Mouse (Mus musculus) midbrain, embryonic 11.5 days (tissue): ENCODE data around the gene Ncam1. TPM values are rescaled to one million over a fixed set of nuclear protein-coding genes. Genes with fewer than 3 reads are reported as not detected.

ENCODE experiments used
- ATAC-seq: fragments of 200-750 bp; cut with Nextera tagmentation; 2 replicates; pipeline ENCODE4 v1.8.0; 2017; ENCODE audit warnings: moderate TSS enrichment, moderate library complexity; ENCODE audit not compliant: low FRiP score
- DNase-seq: peaks from one replicate; pipeline ENCODE4 v3.0.0; 2015; ENCODE audit warnings: low spot score; ENCODE audit errors: missing footprints
- H3K27ac ChIP-seq: fragments of 300-500 bp; sonication (generic); 2 replicates; pipeline ENCODE4 v1.5.1; 2014; ENCODE audit warnings: low read depth, low read length
- H3K27me3 ChIP-seq: fragments of 300-500 bp; sonication (generic); 2 replicates; pipeline ENCODE4 v1.6.1; 2014; ENCODE audit warnings: mild to moderate bottlenecking, low read length, moderate library complexity, mixed read lengths; ENCODE audit not compliant: control insufficient read depth, insufficient read depth
- H3K36me3 ChIP-seq: fragments of 300-500 bp; sonication (generic); 2 replicates; pipeline ENCODE4 v1.6.1; 2014; ENCODE audit warnings: mild to moderate bottlenecking, low read length, moderate library complexity, mixed read lengths; ENCODE audit not compliant: control insufficient read depth, insufficient read depth
- H3K4me1 ChIP-seq: fragments of 300-500 bp; sonication (generic); 2 replicates; pipeline ENCODE4 v1.6.1; 2014; ENCODE audit warnings: low read length; ENCODE audit not compliant: control insufficient read depth, insufficient read depth
- H3K4me2 ChIP-seq: fragments of 300-500 bp; sonication (generic); 2 replicates; pipeline ENCODE4 v1.6.1; 2014; ENCODE audit warnings: mild to moderate bottlenecking, moderate library complexity
- H3K4me3 ChIP-seq: fragments of 300-500 bp; sonication (generic); 2 replicates; pipeline ENCODE4 v1.5.1; 2014; ENCODE audit warnings: low read depth, low read length
- H3K9ac ChIP-seq: fragments of 300-500 bp; sonication (generic); 2 replicates; pipeline ENCODE4 v1.6.1; 2014; ENCODE audit warnings: low read length
- H3K9me3 ChIP-seq: fragments of 300-500 bp; sonication (generic); 2 replicates; pipeline ENCODE4 v1.6.1; 2016; ENCODE audit warnings: low read length; ENCODE audit not compliant: control insufficient read depth
- WGBS: fragments of 180-500 bp; shearing (Covaris S2); extraction: QIAGEN DNeasy Blood & Tissue Kit; methylation state at CpG from one replicate; pipeline ENCODE4 v1.1.7; 2014; 5-methylcytosine and 5-hydroxymethylcytosine counted together
- polyA plus RNA-seq: library from polyadenylated mRNA; unstranded; fragments of >200 nt; fragmentation: Nextera tagmentation; extraction: Ambion mirVana; gene quantifications from 2 replicates; pipeline ENCODE4 v1.2.1, GENCODE M21; 2014

Gene Ncam1
- polyA plus RNA-seq, 1 experiment from 2014 or later: 107 TPM

DNA sequence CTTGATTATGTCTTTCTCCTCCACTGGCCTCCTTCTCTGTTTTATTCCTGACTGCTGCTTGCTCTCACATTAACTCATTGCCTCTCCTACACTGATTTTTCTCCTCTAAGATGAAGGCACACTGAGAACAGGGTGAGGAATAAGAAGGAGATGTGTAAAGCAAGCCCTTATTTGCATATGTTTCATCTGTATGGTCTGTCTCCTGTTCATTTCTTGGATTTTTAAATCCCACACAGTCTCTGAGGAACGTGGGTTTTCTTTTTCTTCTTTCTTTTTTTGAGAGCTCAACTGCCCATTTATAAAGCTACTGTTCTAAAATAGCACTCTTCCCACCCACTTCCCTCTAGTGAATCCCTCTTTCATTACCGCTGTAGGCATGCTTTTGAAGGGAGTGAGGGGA is 206.7 kb downstream of the Ncam1 start:
- 75% methylated on average over 2 of the region's 2 CpGs for WGBS
- no peak for ATAC-seq

DNA sequence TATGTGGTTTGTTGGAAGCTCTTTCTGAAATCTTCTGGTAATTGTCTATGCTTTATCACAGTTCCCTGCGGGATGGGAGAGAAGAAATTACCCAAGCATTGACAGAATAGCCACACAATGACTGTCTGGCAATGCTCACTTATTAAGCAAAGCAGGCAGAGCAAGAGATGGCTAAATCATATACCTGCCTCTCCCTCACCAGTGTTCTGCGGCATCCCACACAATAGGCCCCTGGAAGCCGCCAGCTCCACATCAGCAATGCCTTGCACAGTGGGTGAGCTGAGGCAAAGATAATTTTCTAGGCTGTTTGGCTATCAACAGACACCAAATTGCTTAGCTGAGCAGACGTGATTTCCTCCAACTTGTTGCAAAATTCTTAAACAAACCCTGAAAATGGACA is 208.5 kb downstream of the Ncam1 start:
- no peak overlapping the region for H3K4me2 ChIP-seq
- peak; percentile 78 for DNase-seq

More for the DNA sequence above, 206.7 kb downstream of the Ncam1 start:
- no peak overlapping the region for H3K4me3 ChIP-seq
- no peaks in the 10 kb centered on the region for H3K9me3 ChIP-seq
- peaks cover 11% of the 10 kb centered on the region for H3K4me1 ChIP-seq
- H3K27me3 ChIP-seq: no peaks in the 10 kb centered on the region
- no peak for DNase-seq
- no peaks in the 10 kb centered on the region for H3K36me3 ChIP-seq
- H3K4me2 ChIP-seq: no peak overlapping the region
- H3K9ac ChIP-seq: no peak overlapping the region
- H3K27ac ChIP-seq: no peak overlapping the region

DNA sequence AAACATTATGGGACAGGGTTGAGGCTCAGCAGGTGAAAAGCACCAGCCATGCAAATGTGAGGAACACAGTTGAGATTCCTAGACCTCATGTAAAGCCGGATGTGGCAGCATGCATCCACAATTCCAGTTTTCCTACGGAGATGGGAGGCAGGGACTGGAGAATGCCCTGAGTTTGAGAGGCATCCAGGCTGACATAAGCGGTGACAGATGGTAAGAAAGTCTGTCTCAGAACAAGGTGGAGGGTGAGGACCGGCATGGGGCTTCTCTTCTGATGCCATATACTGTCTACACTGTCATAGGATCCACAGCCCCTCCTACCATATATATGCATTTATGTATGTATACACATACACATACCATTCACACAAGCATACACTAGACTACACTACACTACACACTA is 221.6 kb downstream of the Ncam1 start:
- no peak for DNase-seq
- H3K9me3 ChIP-seq: no peaks in the 10 kb centered on the region
- ATAC-seq: no peak
- no peak overlapping the region for H3K27ac ChIP-seq
- H3K4me1 ChIP-seq: 0 out of 2 replicates have a peak, but pooled peaks cover 4% of the 10 kb centered on the region
- WGBS: 91% methylated on average over 4 of the region's 4 CpGs
- no peaks in the 10 kb centered on the region for H3K36me3 ChIP-seq
- no peaks in the 10 kb centered on the region for H3K27me3 ChIP-seq
- no peak overlapping the region for H3K4me3 ChIP-seq
- H3K9ac ChIP-seq: no peak overlapping the region
- no peak overlapping the region for H3K4me2 ChIP-seq

More for the DNA sequence above, 208.5 kb downstream of the Ncam1 start:
- Histone ChIP-seq H3K9me3 (no peaks in the 10 kb centered on the region), H3K9ac (no peak overlapping the region), H3K27ac (no peak overlapping the region), H3K36me3 (no peaks in the 10 kb centered on the region), H3K4me1 (peaks cover 4% of the 10 kb centered on the region), H3K27me3 (no peaks in the 10 kb centered on the region), H3K4me3 (no peak overlapping the region)
- ATAC-seq: no peak
- 56% methylated on average over 4 of the region's 4 CpGs for WGBS

DNA sequence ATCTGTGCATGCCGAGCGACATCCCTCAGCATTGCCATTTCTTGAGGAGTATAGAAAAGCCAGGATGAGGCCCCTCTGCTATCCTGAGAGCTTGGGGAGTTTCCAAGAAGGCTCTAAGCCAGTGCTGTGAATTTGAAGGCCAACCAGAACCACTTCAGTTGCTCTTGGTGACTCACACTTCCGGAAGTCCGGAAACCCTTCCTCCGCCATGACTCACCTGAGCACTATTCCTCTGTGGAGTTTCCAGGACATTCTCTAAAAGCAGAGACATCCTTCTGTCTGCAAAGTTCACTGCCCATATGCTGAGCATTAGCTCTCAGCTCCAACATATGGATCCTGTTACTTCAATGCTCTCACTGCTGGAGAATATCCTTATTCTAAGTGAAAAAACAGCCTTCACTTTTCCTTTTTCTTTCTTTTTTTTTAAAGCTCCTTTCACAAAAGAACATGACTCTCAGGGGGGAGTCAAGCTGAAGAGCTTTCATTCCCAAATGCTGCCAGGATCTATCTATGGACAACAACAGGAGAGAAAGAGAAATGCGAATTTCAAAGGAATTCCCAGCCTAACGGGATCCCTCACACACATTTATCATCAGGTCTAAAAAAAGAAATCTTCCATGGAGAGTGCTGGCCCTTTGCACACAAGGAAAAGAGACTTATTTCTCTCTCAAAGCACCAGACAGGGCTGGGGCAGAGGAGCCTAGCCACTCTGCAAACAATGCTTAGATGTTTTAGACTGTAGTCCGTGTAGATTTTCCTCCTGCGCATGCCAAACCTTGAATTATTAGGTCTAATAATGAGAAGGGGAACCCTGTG is 226.8 kb downstream of the Ncam1 start:
- H3K9ac ChIP-seq: no peak overlapping the region
- no peak overlapping the region for H3K4me2 ChIP-seq
- WGBS: 61% methylated on average over 9 of the region's 9 CpGs
- no peak for ATAC-seq
- H3K27ac ChIP-seq: no peak overlapping the region
- DNase-seq: no peak
- no peaks in the 10 kb centered on the region for H3K27me3 ChIP-seq
- H3K9me3 ChIP-seq: no peaks in the 10 kb centered on the region
- peaks cover 30% of the 10 kb centered on the region for H3K4me1 ChIP-seq
- no peak overlapping the region for H3K4me3 ChIP-seq
- no peaks in the 10 kb centered on the region for H3K36me3 ChIP-seq

DNA sequence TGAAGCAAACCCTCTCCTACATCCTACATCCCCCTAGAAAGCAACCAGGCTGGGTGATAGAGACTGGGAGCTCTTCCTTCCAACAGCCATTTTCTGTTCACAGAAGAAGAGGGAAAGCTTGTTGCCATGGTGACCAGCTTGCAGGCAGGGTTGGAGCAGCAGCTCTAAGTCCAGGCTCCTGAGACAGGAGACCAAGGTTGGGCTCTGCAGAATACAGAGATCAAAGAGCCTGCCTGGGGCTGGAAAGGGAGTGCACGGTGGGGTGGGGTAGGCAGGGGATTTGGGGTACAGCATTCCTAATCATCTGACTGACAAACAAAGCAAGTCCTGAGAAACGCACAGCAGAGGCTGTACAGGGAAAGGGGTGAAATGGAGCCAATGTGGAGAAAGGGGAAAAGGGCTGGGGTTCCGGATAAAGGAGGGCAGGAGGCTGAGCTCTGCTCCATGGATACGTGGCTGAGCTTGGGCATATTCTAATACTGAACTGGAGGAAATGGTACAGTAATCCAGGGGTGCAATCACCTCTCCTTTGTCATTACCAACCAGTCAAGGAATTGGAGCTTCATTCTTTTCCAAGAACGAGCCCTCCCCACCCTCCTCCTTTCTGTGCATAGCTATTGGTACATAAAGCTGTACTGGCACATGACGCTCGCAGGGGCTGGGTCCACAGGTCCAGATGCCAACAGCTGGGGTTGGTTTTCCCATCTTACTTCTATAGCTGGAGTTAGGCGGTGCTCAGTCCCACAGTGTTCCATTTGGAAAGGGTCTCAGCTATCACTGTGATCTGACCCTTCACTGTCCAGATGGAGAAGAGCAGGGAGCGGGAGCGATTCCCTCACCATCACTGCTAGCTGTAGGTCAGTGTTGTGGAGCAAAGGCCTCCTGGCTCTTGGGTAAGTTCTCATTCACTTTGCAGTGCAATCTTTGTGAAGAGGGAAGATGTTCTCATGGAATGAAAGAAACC is 227.7 kb downstream of the Ncam1 start:
- Histone ChIP-seq H3K36me3 (no peaks in the 10 kb centered on the region), H3K27me3 (no peaks in the 10 kb centered on the region), H3K9me3 (no peaks in the 10 kb centered on the region), H3K9ac (peak overlapping the region; percentile 49), H3K4me3 (no peak overlapping the region), H3K27ac (peak overlapping the region; percentile 61), H3K4me1 (peaks cover 30% of the 10 kb centered on the region), H3K4me2 (no peak overlapping the region; the same call in 1 of the 2 replicates)
- DNase-seq (peak; percentile 91), ATAC-seq (peak; percentile 91)
- 42% methylated on average over 10 of the region's 10 CpGs for WGBS

DNA sequence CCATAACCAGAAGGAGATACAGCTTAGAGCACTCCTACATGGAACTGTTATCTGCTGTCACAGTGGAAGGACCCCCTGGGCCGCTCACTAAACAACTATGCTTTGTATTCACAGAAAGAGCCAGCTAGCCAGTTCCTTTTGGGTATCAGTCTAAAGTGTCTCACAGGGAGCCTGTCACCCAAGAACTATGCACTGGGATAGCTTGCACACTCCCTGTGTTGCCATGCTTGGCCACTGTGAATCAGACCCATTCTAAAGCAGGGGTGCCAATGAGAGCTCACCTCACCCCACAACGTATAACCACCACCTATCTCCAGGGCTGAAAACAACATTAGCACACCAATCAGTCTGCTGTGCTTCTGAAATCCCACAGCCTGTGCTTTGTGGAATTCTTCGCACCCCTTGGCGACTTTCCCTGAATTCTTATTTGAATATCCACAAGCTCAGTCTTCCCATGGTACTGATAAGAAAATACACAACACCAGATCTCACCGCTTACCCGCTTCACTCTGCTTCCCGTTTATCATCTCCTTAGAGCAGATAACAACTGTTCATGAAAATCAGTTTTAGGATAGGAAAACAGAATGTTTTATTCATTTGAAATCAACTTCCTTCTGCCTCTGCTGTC is 228.6 kb downstream of the Ncam1 start:
- Histone ChIP-seq H3K9me3 (no peaks in the 10 kb centered on the region), H3K4me1 (peaks cover 30% of the 10 kb centered on the region), H3K4me3 (no peak overlapping the region), H3K4me2 (no peak overlapping the region), H3K36me3 (0 out of 2 replicates have a peak, but pooled peaks cover 4% of the 10 kb centered on the region), H3K27ac (peak overlapping the region; percentile 61; the same call in 1 of the 2 replicates), H3K9ac (peak overlapping the region; percentile 0; the same call in 1 of the 2 replicates), H3K27me3 (no peaks in the 10 kb centered on the region)
- ATAC-seq (peak; percentile 22; the same call in 1 of the 2 replicates), DNase-seq (peak; percentile 87)
- 39% methylated on average over 7 of the region's 7 CpGs for WGBS

DNA sequence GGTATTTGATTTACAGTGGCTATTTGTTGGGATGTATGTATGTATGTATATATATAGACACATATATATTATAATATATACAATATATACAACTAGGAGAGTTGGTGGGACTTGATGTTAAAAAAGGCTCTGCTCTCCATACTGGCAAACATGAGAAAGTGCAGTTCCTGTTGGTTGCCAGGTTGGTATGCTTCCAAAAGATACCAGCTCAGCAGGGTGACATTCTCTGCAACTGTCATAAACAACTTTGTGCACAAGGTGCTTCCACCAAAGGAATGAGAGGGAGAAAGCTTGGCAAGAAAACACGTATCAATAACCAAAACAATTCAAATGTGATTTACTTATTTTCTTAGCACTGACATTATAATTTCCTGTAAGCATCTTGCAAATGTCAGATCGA is 232.9 kb downstream of the Ncam1 start:
- peak; percentile 14 for DNase-seq
- Histone ChIP-seq H3K4me3 (no peak overlapping the region), H3K36me3 (peaks cover 11% of the 10 kb centered on the region; the same call in 1 of the 2 replicates), H3K9me3 (no peaks in the 10 kb centered on the region), H3K4me1 (peaks cover 16% of the 10 kb centered on the region), H3K27me3 (no peaks in the 10 kb centered on the region), H3K27ac (no peak overlapping the region), H3K9ac (no peak overlapping the region), H3K4me2 (no peak overlapping the region)
- WGBS: 88% methylated on average over 2 of the region's 2 CpGs
- no peak for ATAC-seq

DNA sequence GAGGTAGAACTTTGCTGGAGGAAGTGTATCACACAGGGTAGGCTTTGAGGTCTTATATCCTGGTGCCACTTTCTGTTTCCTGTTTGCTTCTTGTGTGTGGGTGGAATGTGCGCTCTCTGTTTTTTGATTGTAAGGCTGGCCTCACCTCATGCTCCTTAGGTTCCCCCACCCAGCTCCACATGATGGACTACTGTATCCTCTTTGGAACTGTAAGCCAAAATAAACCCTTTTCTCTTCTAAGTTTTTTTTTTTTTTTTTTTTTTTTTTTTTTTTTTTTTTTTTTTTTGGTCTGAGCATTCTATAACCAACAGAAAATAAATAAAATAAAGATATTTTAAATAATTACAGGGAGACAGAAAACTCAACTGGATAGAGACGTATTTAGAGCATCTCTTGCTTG is 239.8 kb downstream of the Ncam1 start:
- DNase-seq: no peak
- H3K4me3 ChIP-seq: no peak overlapping the region
- H3K27ac ChIP-seq: no peak overlapping the region
- H3K9me3 ChIP-seq: no peaks in the 10 kb centered on the region
- no peak overlapping the region for H3K9ac ChIP-seq
- WGBS: 91% methylated on average over 2 of the region's 2 CpGs
- no peaks in the 10 kb centered on the region for H3K27me3 ChIP-seq
- no peaks in the 10 kb centered on the region for H3K4me1 ChIP-seq
- no peak overlapping the region for H3K4me2 ChIP-seq
- H3K36me3 ChIP-seq: peaks cover 3% of the 10 kb centered on the region; the same call in 1 of the 2 replicates
- no peak for ATAC-seq
